Mouse (Mus musculus) large intestine, adult 2 months (tissue): ENCODE data around the gene Brd3os. TPM values are rescaled to one million over a fixed set of nuclear protein-coding genes. Genes with fewer than 3 reads are reported as not detected.
A peak's percentile ranks its signal among the peaks of the same experiment; 100 is the strongest.

ENCODE experiments used
- DNase-seq: peaks from one replicate; pipeline ENCODE4 v3.0.0-alpha.2; 2012; ENCODE audit warnings: low read depth, low spot score
- WGBS: fragments of 180-500 bp; shearing (Covaris S2); methylation state at CpG from one replicate; pipeline ENCODE4 v1.1.7; 2018; 5-methylcytosine and 5-hydroxymethylcytosine counted together
- polyA plus RNA-seq: library from polyadenylated mRNA; depleted of rRNA; stranded (reverse); fragments of >200 nt; gene quantifications from 2 replicates; pipeline ENCODE4 v1.2.3, GENCODE M21; 2012; rRNA removed

The Brd3os gene
- polyA plus RNA-seq = 1.5 and 1.8 TPM in 2 replicates

GRCm38 (mm10) chr2:27441767-27442707 is at the start of gene Brd3os:
Gene Brd3os, plus strand, starts transcription at chr2:27442324.
- WGBS = 2% methylated on average over 36 of the region's 36 CpGs
- DNase-seq = peak; percentile 85

- DNase-seq = no peak
- 64% methylated on average over 10 of the region's 10 CpGs for WGBS
Measured at GRCm38 (mm10) chr2:27394158-27394832, 47.8 kb upstream of the Brd3os start.

DNA sequence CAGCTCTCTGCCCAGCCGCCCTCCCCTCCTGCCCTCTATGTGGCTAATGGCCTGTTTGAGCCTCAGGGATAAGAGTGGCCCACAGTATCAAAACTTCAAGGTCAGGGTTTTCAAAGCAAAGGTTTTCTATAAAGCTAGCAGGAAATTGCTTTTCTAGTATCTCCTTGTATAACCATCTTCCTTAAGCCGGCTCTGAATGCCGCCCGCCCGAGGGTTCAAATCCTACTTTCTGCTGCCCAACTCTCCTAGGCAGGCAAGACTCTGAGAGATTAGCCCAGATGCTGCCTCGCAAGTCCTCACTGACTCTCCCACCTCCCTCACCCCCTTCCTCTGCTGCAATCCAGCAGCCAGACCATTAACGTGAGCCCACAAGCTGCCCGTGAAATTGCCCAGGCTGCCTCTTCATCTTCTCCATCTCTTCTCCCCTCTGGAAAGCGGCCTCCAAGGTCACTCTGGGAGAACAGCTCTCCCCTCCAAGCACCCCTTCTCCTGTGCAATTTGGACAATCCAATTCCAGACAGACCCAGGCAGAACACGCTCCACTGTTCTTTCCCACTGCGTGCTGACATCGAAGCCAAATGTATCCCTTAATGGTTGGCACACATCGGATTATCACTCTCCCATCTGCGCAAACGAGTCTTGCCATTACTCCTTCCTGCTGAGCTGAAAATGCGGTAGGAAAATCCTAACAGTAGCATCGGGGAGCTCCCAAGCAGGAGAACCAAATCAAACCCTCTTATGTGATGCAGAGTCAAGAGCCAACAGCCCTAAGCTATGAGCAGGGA is 45.3 kb upstream of the Brd3os start:
- WGBS = 81% methylated on average over 17 of the region's 17 CpGs
- no peak for DNase-seq

- no peak for DNase-seq
- 98% methylated on average over 2 of the region's 2 CpGs for WGBS
Measured at GRCm38 (mm10) chr2:27400083-27400482, 42.0 kb upstream of the Brd3os start.

DNA sequence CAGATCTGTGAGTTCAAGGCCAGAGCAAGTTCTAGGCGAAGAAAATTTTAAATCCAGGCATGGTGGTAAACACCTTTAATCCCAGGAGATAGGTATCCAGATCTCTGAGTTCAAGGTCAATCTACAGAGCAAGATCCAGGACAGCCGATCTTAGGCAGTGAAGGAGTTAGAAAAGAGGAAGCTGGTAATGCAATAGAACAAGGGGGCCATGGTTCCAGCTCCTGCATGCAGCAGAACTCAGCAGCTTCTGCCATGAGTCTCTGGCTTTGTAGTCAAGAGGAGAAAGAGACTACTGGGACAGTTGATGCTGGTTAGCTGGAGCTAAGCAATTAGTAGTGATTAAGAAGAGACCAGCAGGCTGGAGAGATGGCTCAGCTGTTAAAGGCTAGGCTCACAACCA is 40.6 kb upstream of the Brd3os start:
- no peak for DNase-seq
- 76% methylated on average over 2 of the region's 2 CpGs for WGBS

- no peak for DNase-seq
- 46% methylated on average over 6 of the region's 6 CpGs for WGBS
Measured at GRCm38 (mm10) chr2:27404375-27405093, 37.6 kb upstream of the Brd3os start.

GRCm38 (mm10) chr2:27405094-27405884 is 36.8 kb upstream of the Brd3os start:
- 62% methylated on average over 5 of the region's 5 CpGs for WGBS
- no peak for DNase-seq

DNA sequence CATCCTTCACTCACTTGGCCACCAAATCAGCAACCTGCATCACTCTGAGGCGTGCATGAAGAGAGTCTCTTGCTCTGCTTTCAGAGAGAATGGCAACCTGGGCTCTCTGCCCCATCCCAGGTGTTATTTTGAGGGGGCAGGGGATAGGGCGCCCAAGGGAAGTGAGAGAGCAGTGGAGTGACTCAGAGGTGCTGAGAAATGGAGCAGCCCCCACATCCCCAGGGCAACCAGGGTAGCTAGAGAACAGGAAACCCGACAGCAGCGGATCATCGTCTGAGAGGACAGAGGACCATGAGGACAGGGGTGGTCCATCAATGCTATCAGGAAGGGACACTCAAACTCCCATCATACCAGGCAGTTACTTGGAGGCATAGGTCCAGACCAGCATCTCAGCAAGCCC is 35.2 kb upstream of the Brd3os start:
- no peak for DNase-seq

GRCm38 (mm10) chr2:27408194-27408593 is 33.9 kb upstream of the Brd3os start:
- WGBS = 73% methylated on average over 3 of the region's 3 CpGs
- no peak for DNase-seq

More for the DNA sequence above, 35.2 kb upstream of the Brd3os start:
- 85% methylated on average over 5 of the region's 5 CpGs for WGBS

DNA sequence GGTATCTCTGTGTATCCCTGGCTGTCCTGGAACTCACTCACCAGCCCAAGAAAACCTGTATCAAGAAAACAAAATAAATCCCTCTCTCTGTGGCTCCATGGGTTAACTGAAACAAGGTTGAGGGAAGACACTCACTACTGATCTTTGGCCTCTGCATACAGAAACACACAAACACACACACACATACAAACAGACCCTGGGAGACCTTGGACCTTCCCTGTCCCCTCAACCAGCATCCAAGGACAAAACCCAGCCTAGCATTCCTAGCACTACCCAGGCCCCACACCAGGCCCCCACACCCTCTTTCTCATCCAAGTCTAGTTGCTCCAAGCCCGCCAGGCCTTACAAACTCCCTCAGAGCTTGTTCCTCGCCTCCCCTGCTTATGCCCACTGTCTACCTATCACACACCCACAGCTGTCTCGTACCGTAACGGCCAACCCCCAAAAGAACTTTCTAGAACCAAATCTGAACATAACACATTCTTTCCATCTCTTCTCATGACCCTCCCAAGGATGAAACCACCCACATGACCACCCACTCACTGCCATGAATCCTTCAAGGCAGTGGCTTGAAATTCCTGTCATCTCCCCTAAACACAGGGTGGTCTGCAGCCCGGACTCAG is 31.5 kb upstream of the Brd3os start:
- WGBS = 85% methylated on average over 6 of the region's 6 CpGs
- DNase-seq = no peak

- no peak for DNase-seq
- 27% methylated on average over 8 of the region's 8 CpGs for WGBS
Measured at GRCm38 (mm10) chr2:27411688-27412174, 30.4 kb upstream of the Brd3os start.

- WGBS = 22% methylated on average over 7 of the region's 7 CpGs
- no peak for DNase-seq
Measured at GRCm38 (mm10) chr2:27412245-27412800, 29.8 kb upstream of the Brd3os start.

DNA sequence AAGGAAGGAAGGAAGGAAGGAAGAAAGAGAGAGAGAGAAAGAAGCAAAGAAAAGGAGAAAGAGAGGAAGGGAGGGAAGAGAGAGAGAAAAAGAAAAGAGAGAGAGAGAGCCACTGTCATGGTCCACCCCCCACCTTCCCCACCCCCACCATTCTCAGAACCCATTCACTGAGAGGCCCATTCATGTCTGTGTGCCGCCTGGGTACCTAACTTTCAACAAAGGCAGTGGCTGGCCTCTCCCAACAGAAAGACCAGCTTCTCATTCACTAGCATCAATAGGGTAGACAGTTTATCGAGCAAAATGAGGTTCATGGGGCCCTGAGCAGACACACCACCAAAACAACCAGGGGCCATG is 28.6 kb upstream of the Brd3os start:
- WGBS = 52% methylated on average over 2 of the region's 2 CpGs
- DNase-seq = no peak

GRCm38 (mm10) chr2:27413936-27414657 is 28.0 kb upstream of the Brd3os start:
- no peak for DNase-seq
- 24% methylated on average over 16 of the region's 16 CpGs for WGBS

- DNase-seq = no peak
- 32% methylated on average over 11 of the region's 11 CpGs for WGBS
Measured at GRCm38 (mm10) chr2:27415060-27415783, 26.9 kb upstream of the Brd3os start.

- 9% methylated on average over 3 of the region's 3 CpGs for WGBS
Measured at GRCm38 (mm10) chr2:27416425-27416824, 25.7 kb upstream of the Brd3os start.

More at GRCm38 (mm10) chr2:27416425-27416824, 25.7 kb upstream of the Brd3os start:
- DNase-seq = no peak
